Mouse (Mus musculus): ENCODE data around the gene Olfr572.

- no peak for TF ChIP-seq CTCF (IDR thresholded peaks at IDR 0.05; ENCODE audit: low read depth)
- no peak for TF ChIP-seq EP300 (IDR thresholded peaks at IDR 0.05; ENCODE audit: low read depth)
These were observed 8.9 kb upstream of the Olfr572 start for GRCm38 (mm10) chr7:102915261-102915660.

All from heart, postnatal 0 days (tissue).